Mouse (Mus musculus) hematopoietic stem cell, adult 5-6 weeks (primary cell): ENCODE data around the gene Cdr2. TPM values are rescaled to one million over a fixed set of nuclear protein-coding genes. Genes with fewer than 3 reads are reported as not detected.
A peak's percentile ranks its signal among the peaks of the same experiment; 100 is the strongest.
"Not testable (repeated sequence)": the region's sequence is repeated elsewhere in the genome, so short reads cannot be mapped to it uniquely, and the experiment has no call there.

ENCODE experiments used
- ATAC-seq, 2 experiments: fragments of 125-278 bp in 1 of 2; replicated peaks in 1 of 2; 2 replicates each; pipeline ENCODE4 v1.8.0; 2016 to 2017; ENCODE audit warnings: inconsistent platforms in 2 of 2, mild to moderate bottlenecking in 2 of 2, moderate number of reproducible peaks in 2 of 2, low read depth in 1 of 2, moderate TSS enrichment in 1 of 2; ENCODE audit not compliant: low FRiP score in 2 of 2, poor library complexity in 2 of 2, severe bottlenecking in 2 of 2, insufficient read depth in 1 of 2, low TSS enrichment in 1 of 2
- total RNA-seq: library from RNA; stranded (forward); fragments of 172-1452, 232-1000 nt; gene quantifications from 2 replicates; pipeline ENCODE4 v1.2.3, GENCODE M21; 2017

Cdr2 gene
- 1.4 and 9.1 TPM in 2 replicates for total RNA-seq

- peak; percentile 94 to 95 for ATAC-seq
These were observed at the start of gene Cdr2, which contains the start of gene Mfsd13b for GRCm38 (mm10) chr7:120982200-120982841. Gene Cdr2 (minus strand): TSS chr7:120982312. Gene Mfsd13b (plus strand): TSS chr7:120982509.

- not testable (repeated sequence) for ATAC-seq
These were observed 47.8 kb upstream of the Cdr2 start for GRCm38 (mm10) chr7:121029947-121030346.

- no peak for ATAC-seq
These were observed 44.2 kb upstream of the Cdr2 start for GRCm38 (mm10) chr7:121026300-121026699.

GRCm38 (mm10) chr7:121025221-121026008 is 43.3 kb upstream of the Cdr2 start:
- peak in 1 of 2 experiments; percentile 21; a peak in 1 of 4 replicates for ATAC-seq

- peak; percentile 62 to 71; a peak in 3 of 4 replicates for ATAC-seq
These were observed 38.2 kb upstream of the Cdr2 start for GRCm38 (mm10) chr7:121020277-121020676.

- ATAC-seq, result no peak
These were observed 36.7 kb upstream of the Cdr2 start for GRCm38 (mm10) chr7:121018778-121019177.

GRCm38 (mm10) chr7:121014486-121014885 is 32.4 kb upstream of the Cdr2 start:
- no peak for ATAC-seq

GRCm38 (mm10) chr7:121011794-121012689 is 29.9 kb upstream of the Cdr2 start:
- no peak for ATAC-seq

- no peak for ATAC-seq
These were observed 21.8 kb upstream of the Cdr2 start for GRCm38 (mm10) chr7:121003793-121004418.

GRCm38 (mm10) chr7:121002407-121002928 is 20.4 kb upstream of the Cdr2 start:
- no peak for ATAC-seq

GRCm38 (mm10) chr7:121001879-121002278 is 19.8 kb upstream of the Cdr2 start:
- no peak for ATAC-seq

- no peak for ATAC-seq
These were observed 18.1 kb upstream of the Cdr2 start for GRCm38 (mm10) chr7:121000065-121000822.

- ATAC-seq, result no peak
These were observed 17.0 kb upstream of the Cdr2 start for GRCm38 (mm10) chr7:120999021-120999530.

- no peak for ATAC-seq
These were observed 9.1 kb upstream of the Cdr2 start for GRCm38 (mm10) chr7:120991191-120991590.

- no peak for ATAC-seq
These were observed 856 bp upstream of the Cdr2 start for GRCm38 (mm10) chr7:120982968-120983367.
